Mouse (Mus musculus): ENCODE data around the gene Pde4c. TPM values are rescaled to one million over a fixed set of nuclear protein-coding genes. Genes with fewer than 3 reads are reported as not detected.
A peak's percentile ranks its signal among the peaks of the same experiment; 100 is the strongest.

Pde4c gene
- polyA plus RNA-seq, 1 experiment from 2014 or later, result 0.05 TPM

DNA sequence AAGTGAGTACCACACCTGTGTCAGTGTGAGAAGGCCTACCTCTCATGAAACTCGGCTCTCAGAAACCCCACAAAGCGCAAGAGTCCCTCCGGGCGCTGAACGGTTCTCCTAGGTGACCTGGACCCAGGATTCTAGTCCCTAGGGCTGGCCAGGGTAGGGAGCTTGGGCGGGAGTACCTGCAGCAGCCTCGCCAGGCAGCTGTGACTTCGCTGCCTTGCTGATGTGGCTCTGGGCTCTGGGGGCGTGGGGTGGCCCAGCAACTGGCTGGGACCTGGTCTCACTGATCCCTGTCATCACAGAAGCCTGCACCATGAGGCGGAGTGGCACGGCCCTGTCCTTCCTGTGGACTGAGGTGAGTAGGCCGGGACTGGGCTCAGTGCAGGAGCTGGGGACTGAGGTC is 696 bp downstream of the Pde4c start:
- ATAC-seq (ENCODE audit: insufficient number of reproducible peaks, low FRiP score), result no peak
- Histone ChIP-seq H3K9me3 (replicated peaks) (no peaks in the 10 kb centered on the region), H3K4me3 (no peak overlapping the region), H3K4me1 (replicated peaks) (no peaks in the 10 kb centered on the region), H3K36me3 (no peaks in the 10 kb centered on the region), H3K9ac (no peak overlapping the region), H3K27ac (ENCODE audit: poor library complexity, severe bottlenecking) (no peak overlapping the region), H3K4me2 (no peak overlapping the region), H3K27me3 (replicated peaks) (peaks cover 62% of the 10 kb centered on the region)
- WGBS, result 72% methylated on average over 12 of the region's 12 CpGs

GRCm38 (mm10) chr8:70725792-70726447 is 2.4 kb downstream of the Pde4c start:
- H3K4me1 ChIP-seq (replicated peaks), result peaks cover 6% of the 10 kb centered on the region
- H3K4me2 ChIP-seq, result no peak overlapping the region
- 21% methylated on average over 14 of the region's 14 CpGs for WGBS
- H3K36me3 ChIP-seq, result no peaks in the 10 kb centered on the region
- no peaks in the 10 kb centered on the region for H3K9me3 ChIP-seq (replicated peaks)
- no peak overlapping the region for H3K9ac ChIP-seq
- H3K4me3 ChIP-seq, result no peak overlapping the region
- peaks cover 72% of the 10 kb centered on the region for H3K27me3 ChIP-seq (replicated peaks)
- no peak overlapping the region for H3K27ac ChIP-seq (ENCODE audit: poor library complexity, severe bottlenecking)
- ATAC-seq (ENCODE audit: insufficient number of reproducible peaks, low FRiP score), result no peak

- Histone ChIP-seq H3K27me3 (replicated peaks) (peaks cover 77% of the 10 kb centered on the region), H3K4me1 (replicated peaks) (peaks cover 6% of the 10 kb centered on the region), H3K9ac (no peak overlapping the region), H3K36me3 (no peaks in the 10 kb centered on the region), H3K4me2 (no peak overlapping the region), H3K27ac (ENCODE audit: poor library complexity, severe bottlenecking) (no peak overlapping the region), H3K9me3 (replicated peaks) (no peaks in the 10 kb centered on the region), H3K4me3 (no peak overlapping the region)
- ATAC-seq (ENCODE audit: insufficient number of reproducible peaks, low FRiP score), result no peak
- 43% methylated on average over 11 of the region's 11 CpGs for WGBS
These were observed 3.2 kb downstream of the Pde4c start for GRCm38 (mm10) chr8:70726721-70727120.

DNA sequence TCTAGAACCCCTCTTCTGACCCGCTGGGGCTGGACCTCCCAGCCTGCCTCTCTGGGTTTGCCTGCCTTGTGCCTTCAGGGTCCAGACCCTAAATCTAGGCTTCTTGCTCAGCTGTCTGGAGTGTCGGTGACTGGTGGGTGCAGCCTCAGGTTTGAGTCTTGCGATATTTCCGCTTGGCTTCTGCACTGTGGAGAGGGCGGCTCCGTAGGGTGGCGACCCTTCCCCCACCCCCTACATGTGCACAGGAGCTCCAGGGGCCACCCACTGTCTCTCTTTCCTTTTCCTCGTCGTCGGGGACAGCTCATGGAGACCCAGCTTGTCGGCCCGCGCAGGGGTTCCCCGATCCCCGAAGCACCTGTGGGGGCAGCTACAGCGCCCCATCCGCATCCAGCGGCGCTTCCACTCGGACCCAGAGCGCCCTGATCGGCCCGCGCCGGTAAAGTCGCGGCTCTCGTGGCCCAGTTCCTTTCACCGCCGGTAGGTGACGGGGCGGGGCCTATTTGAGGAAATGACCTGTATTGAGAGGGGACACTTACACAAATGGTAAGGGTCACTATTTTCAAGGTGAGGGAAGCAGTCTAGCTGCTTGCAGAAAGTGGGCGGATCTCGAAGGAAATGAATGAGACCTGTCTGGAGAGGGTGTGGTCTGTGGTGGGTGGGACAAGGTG is 6.4 kb downstream of the Pde4c start:
- peaks cover 6% of the 10 kb centered on the region for H3K4me1 ChIP-seq (replicated peaks)
- peaks cover 74% of the 10 kb centered on the region for H3K27me3 ChIP-seq (replicated peaks)
- 3% methylated on average over 34 of the region's 34 CpGs for WGBS
- H3K9me3 ChIP-seq (replicated peaks), result no peaks in the 10 kb centered on the region
- H3K4me3 ChIP-seq, result peak overlapping the region; percentile 39
- peak overlapping the region; percentile 65 for H3K4me2 ChIP-seq
- H3K9ac ChIP-seq, result no peak overlapping the region
- ATAC-seq (ENCODE audit: insufficient number of reproducible peaks, low FRiP score), result peak; percentile 29; the same call in 1 of the 2 replicates
- H3K36me3 ChIP-seq, result no peaks in the 10 kb centered on the region
- H3K27ac ChIP-seq (ENCODE audit: poor library complexity, severe bottlenecking), result no peak overlapping the region

- Histone ChIP-seq H3K27me3 (replicated peaks) (peaks cover 70% of the 10 kb centered on the region), H3K4me1 (replicated peaks) (peaks cover 6% of the 10 kb centered on the region), H3K4me3 (no peak overlapping the region), H3K36me3 (no peaks in the 10 kb centered on the region), H3K9me3 (replicated peaks) (no peaks in the 10 kb centered on the region), H3K9ac (no peak overlapping the region), H3K27ac (ENCODE audit: poor library complexity, severe bottlenecking) (no peak overlapping the region), H3K4me2 (no peak overlapping the region)
- no peak for ATAC-seq (ENCODE audit: insufficient number of reproducible peaks, low FRiP score)
- WGBS, result 81% methylated on average over 4 of the region's 4 CpGs
These were observed 7.4 kb downstream of the Pde4c start for GRCm38 (mm10) chr8:70730956-70731355.

DNA sequence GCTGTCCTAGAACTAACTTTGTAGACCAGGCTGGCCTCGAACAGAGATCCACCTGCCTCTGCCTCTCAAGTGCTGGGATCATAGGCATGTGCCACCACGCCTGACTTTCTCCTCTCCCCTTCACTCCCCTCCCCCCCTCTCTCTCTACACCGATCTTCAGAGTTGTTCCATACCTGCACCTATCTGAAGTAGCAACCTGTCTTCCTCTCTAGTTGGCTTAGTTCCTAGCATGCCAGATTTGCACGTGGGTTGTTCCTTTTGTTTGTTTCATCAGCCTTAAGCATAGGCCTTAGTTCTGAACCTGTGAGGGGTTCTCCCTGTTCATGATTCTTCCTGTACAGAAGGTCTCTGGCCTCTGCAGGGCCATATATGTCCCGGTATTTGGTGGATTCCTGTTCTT is 14.2 kb downstream of the Pde4c start:
- 63% methylated on average over 5 of the region's 5 CpGs for WGBS
- H3K9ac ChIP-seq, result no peak overlapping the region
- H3K4me1 ChIP-seq (replicated peaks), result peaks cover 20% of the 10 kb centered on the region
- H3K9me3 ChIP-seq (replicated peaks), result no peaks in the 10 kb centered on the region
- H3K36me3 ChIP-seq, result no peaks in the 10 kb centered on the region
- H3K4me3 ChIP-seq, result no peak overlapping the region
- H3K4me2 ChIP-seq, result no peak overlapping the region
- H3K27me3 ChIP-seq (replicated peaks), result peaks cover 33% of the 10 kb centered on the region
- H3K27ac ChIP-seq (ENCODE audit: poor library complexity, severe bottlenecking), result no peak overlapping the region
- ATAC-seq (ENCODE audit: insufficient number of reproducible peaks, low FRiP score), result no peak

DNA sequence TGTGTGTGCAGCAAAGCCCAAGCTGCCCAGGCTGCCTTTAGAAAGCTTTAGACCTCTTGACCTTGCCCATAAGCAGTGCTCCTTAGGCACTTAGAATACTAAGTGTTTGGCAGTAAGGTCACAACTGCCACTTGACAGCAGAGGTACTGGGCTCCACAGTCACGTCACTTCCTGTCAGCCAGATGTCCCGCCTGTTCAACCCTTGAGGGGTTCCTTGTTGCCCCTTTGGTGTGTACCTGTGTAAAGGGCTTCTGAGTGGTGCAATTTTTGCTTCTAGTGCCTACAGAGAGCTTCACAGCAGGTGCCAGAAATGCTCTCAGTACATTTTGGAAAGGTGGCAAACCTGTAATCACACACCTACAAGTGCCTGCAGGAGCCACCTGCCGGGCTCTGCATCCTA is 14.7 kb downstream of the Pde4c start:
- peaks cover 25% of the 10 kb centered on the region for H3K4me1 ChIP-seq (replicated peaks)
- no peak overlapping the region for H3K4me3 ChIP-seq
- no peaks in the 10 kb centered on the region for H3K9me3 ChIP-seq (replicated peaks)
- H3K36me3 ChIP-seq, result no peaks in the 10 kb centered on the region
- no peak overlapping the region for H3K27ac ChIP-seq (ENCODE audit: poor library complexity, severe bottlenecking)
- 50% methylated on average over 3 of the region's 3 CpGs for WGBS
- no peak for ATAC-seq (ENCODE audit: insufficient number of reproducible peaks, low FRiP score)
- H3K27me3 ChIP-seq (replicated peaks), result peaks cover 37% of the 10 kb centered on the region
- no peak overlapping the region for H3K4me2 ChIP-seq
- no peak overlapping the region for H3K9ac ChIP-seq

GRCm38 (mm10) chr8:70741661-70742060 is 18.1 kb downstream of the Pde4c start:
- Histone ChIP-seq H3K4me2 (no peak overlapping the region), H3K27ac (ENCODE audit: poor library complexity, severe bottlenecking) (no peak overlapping the region), H3K36me3 (no peaks in the 10 kb centered on the region), H3K4me1 (replicated peaks) (peaks cover 33% of the 10 kb centered on the region), H3K9me3 (replicated peaks) (no peaks in the 10 kb centered on the region), H3K27me3 (replicated peaks) (peaks cover 68% of the 10 kb centered on the region), H3K4me3 (no peak overlapping the region), H3K9ac (no peak overlapping the region)
- 42% methylated on average over 5 of the region's 5 CpGs for WGBS
- no peak for ATAC-seq (ENCODE audit: insufficient number of reproducible peaks, low FRiP score)

DNA sequence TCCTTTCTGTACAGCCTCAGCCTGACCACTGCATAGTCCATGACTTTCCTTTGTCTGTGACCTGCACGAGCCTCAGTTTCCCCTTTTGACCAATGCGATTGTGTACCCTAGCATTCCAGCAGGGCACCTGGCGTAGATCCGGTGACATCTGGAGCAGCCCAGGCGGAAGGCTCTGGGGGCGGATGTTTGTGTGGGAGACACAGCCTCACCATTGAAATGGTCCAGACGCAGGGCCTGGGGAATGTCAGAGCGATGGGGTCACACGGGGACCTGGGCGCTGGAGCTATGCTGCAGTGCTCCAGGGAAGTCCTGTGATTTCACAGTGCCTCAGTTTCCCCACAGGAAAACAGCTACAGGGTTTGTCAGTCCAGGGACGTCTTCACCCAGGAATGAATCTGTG is 18.7 kb downstream of the Pde4c start:
- peaks cover 69% of the 10 kb centered on the region for H3K27me3 ChIP-seq (replicated peaks)
- H3K9ac ChIP-seq, result no peak overlapping the region
- peaks cover 33% of the 10 kb centered on the region for H3K4me1 ChIP-seq (replicated peaks)
- no peak for ATAC-seq (ENCODE audit: insufficient number of reproducible peaks, low FRiP score)
- no peaks in the 10 kb centered on the region for H3K9me3 ChIP-seq (replicated peaks)
- no peak overlapping the region for H3K4me3 ChIP-seq
- H3K4me2 ChIP-seq, result 0 out of 2 replicates have a peak overlapping the region, but pooled peaks have one; percentile 0
- WGBS, result 28% methylated on average over 11 of the region's 11 CpGs
- no peaks in the 10 kb centered on the region for H3K36me3 ChIP-seq
- H3K27ac ChIP-seq (ENCODE audit: poor library complexity, severe bottlenecking), result no peak overlapping the region

DNA sequence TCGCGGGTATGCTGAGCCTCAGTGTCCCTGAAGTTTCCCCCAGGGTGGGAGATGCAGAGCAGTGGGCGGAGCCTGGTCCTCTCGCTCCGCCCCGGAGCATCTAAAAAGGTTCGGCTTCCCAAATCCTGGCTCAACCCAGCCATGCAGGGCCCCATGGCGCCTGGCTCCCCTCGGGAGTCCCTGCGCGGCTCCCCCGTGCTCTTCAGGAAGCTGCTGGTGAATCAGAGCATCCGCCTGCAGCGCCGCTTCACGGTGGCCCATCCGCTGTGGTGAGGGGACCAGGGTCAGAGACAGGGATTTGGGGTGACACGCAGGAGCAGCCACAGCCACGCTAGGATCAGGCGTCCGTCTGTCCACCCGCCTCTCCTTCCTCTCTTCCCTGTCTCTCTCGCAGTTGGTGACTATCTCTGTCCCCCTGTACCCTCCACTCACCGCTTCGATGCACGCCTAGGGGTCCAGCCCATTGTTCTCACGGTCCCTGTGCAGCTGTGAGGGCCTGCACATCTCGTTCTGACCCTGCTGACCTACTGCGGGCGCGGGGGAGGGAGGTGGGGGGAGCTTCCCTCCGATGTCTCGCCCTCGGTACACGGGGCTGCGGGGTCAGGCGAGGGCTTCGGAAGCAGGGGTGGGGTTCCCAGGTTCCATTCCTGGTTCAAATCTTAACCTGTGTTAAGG is 19.6 kb downstream of the Pde4c start:
- WGBS, result 3% methylated on average over 38 of the region's 38 CpGs
- ATAC-seq (ENCODE audit: insufficient number of reproducible peaks, low FRiP score), result no peak
- H3K27ac ChIP-seq (ENCODE audit: poor library complexity, severe bottlenecking), result no peak overlapping the region

More for the DNA sequence above, 19.6 kb downstream of the Pde4c start:
- Histone ChIP-seq H3K9ac (no peak overlapping the region), H3K4me3 (peak overlapping the region; percentile 17), H3K4me1 (replicated peaks) (peaks cover 33% of the 10 kb centered on the region), H3K9me3 (replicated peaks) (no peaks in the 10 kb centered on the region), H3K4me2 (peak overlapping the region; percentile 60), H3K36me3 (no peaks in the 10 kb centered on the region), H3K27me3 (replicated peaks) (peaks cover 73% of the 10 kb centered on the region)

Data from heart, embryonic 12.5 days (tissue).